Mouse (Mus musculus) intestine, postnatal 0 days (tissue): ENCODE results near the gene Slc8a1. TPM values are rescaled to one million over a fixed set of nuclear protein-coding genes. Genes with fewer than 3 reads are reported as not detected.

Source experiments
- ATAC-seq: fragments of 200-750 bp; cut with Nextera tagmentation; 2 replicates; pipeline ENCODE4 v1.8.0; 2017; ENCODE audit warnings: mild to moderate bottlenecking, moderate TSS enrichment, moderate library complexity
- H3K27ac ChIP-seq: fragments of 300-500 bp; sonication (generic); 2 replicates; pipeline ENCODE4 v1.5.1; 2014; ENCODE audit warnings: mild to moderate bottlenecking, low read depth, low read length, moderate library complexity
- H3K27me3 ChIP-seq: fragments of 300-500 bp; sonication (generic); replicated peaks from 2 replicates; pipeline ENCODE4 v1.6.1; 2014; ENCODE audit warnings: low read length, mixed read lengths; ENCODE audit not compliant: control insufficient read depth, insufficient read depth
- H3K36me3 ChIP-seq: fragments of 300-500 bp; sonication (generic); 2 replicates; pipeline ENCODE4 v1.6.1; 2014; ENCODE audit warnings: mild to moderate bottlenecking, moderate library complexity; ENCODE audit not compliant: control insufficient read depth, insufficient read depth
- H3K4me1 ChIP-seq: fragments of 300-500 bp; sonication (generic); replicated peaks from 2 replicates; pipeline ENCODE4 v1.6.1; 2014; ENCODE audit warnings: antibody characterized with exemption, low read length, mixed read lengths; ENCODE audit not compliant: control insufficient read depth, insufficient read depth
- H3K4me2 ChIP-seq: fragments of 300-500 bp; sonication (generic); replicated peaks from 2 replicates; pipeline ENCODE4 v1.6.1; 2014; ENCODE audit warnings: low read depth, mild to moderate bottlenecking, moderate library complexity
- H3K4me3 ChIP-seq: fragments of 300-500 bp; sonication (generic); 2 replicates; pipeline ENCODE4 v1.5.1; 2014; ENCODE audit warnings: low read depth, low read length
- H3K9ac ChIP-seq: fragments of 300-500 bp; sonication (generic); 2 replicates; pipeline ENCODE4 v1.6.1; 2014; ENCODE audit warnings: mild to moderate bottlenecking, low read depth, low read length
- H3K9me3 ChIP-seq: fragments of 300-500 bp; sonication (generic); 2 replicates; pipeline ENCODE4 v1.6.1; 2016; ENCODE audit warnings: mixed run types; ENCODE audit not compliant: control insufficient read depth
- CTCF ChIP-seq: sonication (generic); IDR thresholded peaks from 2 replicates; pipeline ENCODE4 v1.5.1; 2016; ENCODE audit warnings: low read depth, mild to moderate bottlenecking, control low read depth, antibody characterized with exemption, moderate library complexity
- WGBS: fragments of 180-500 bp; shearing (Covaris S2); extraction: QIAGEN DNeasy Blood & Tissue Kit; methylation state at CpG from one replicate; pipeline ENCODE4 v1.1.7; 2014; 5-methylcytosine and 5-hydroxymethylcytosine counted together
- polyA plus RNA-seq: library from polyadenylated mRNA; unstranded; fragments of >200 nt; fragmentation: Nextera tagmentation; extraction: Ambion mirVana; gene quantifications from 2 replicates; pipeline ENCODE4 v1.2.1, GENCODE M21; 2015

Slc8a1 gene
- polyA plus RNA-seq, 1 experiment from 2014 or later: 2.9 TPM

- no peak overlapping the region for H3K4me2 ChIP-seq
- no peaks in the 10 kb centered on the region for H3K27me3 ChIP-seq
- 0 out of 2 replicates have a peak, but pooled peaks cover 7% of the 10 kb centered on the region for H3K9me3 ChIP-seq
- ATAC-seq: no peak
- no peak overlapping the region for H3K9ac ChIP-seq
- no peak for TF ChIP-seq CTCF
- H3K36me3 ChIP-seq: no peaks in the 10 kb centered on the region
- 75% methylated on average over 4 of the region's 4 CpGs for WGBS
- H3K4me1 ChIP-seq: no peaks in the 10 kb centered on the region
- no peak overlapping the region for H3K27ac ChIP-seq
- H3K4me3 ChIP-seq: no peak overlapping the region
Measured at GRCm38 (mm10) chr17:81360032-81360431, 378.1 kb downstream of the Slc8a1 start.

GRCm38 (mm10) chr17:81336024-81336754 is 402.0 kb downstream of the Slc8a1 start:
- TF ChIP-seq CTCF: no peak
- H3K4me2 ChIP-seq: no peak overlapping the region
- no peaks in the 10 kb centered on the region for H3K9me3 ChIP-seq
- WGBS: 65% methylated on average over 7 of the region's 7 CpGs
- no peaks in the 10 kb centered on the region for H3K36me3 ChIP-seq
- no peak overlapping the region for H3K4me3 ChIP-seq
- no peaks in the 10 kb centered on the region for H3K27me3 ChIP-seq
- H3K4me1 ChIP-seq: no peaks in the 10 kb centered on the region
- H3K9ac ChIP-seq: no peak overlapping the region
- H3K27ac ChIP-seq: no peak overlapping the region
- ATAC-seq: no peak

DNA sequence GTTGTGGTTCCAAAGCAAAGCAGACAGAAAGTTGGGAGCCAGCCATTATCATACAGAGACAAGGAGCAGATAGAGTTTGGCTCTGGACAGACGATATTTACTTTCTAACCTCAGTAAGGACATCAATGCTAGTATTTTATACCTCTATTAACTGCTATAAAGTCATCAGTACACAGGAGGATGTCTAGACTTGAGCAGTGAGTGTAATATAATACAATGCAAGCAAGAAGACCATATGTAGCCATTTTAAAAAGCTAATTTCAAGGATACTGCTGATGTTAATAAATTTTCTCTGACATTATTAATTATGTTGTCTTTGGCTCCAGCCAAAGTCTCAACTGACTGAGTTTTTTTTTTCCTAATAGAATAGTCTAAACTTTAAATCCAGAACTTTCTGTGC is 402.7 kb downstream of the Slc8a1 start:
- no peaks in the 10 kb centered on the region for H3K9me3 ChIP-seq
- no peak overlapping the region for H3K9ac ChIP-seq
- no peak for ATAC-seq

More for the DNA sequence above, 402.7 kb downstream of the Slc8a1 start:
- Histone ChIP-seq H3K27me3 (no peaks in the 10 kb centered on the region), H3K4me1 (no peaks in the 10 kb centered on the region), H3K4me2 (no peak overlapping the region), H3K4me3 (no peak overlapping the region), H3K36me3 (no peaks in the 10 kb centered on the region), H3K27ac (no peak overlapping the region)
- TF ChIP-seq CTCF: no peak
- 43% methylated on average over 1 of the region's 1 CpGs for WGBS
